Mouse (Mus musculus) cerebellum, adult 8-10 months (tissue): ENCODE measurements around the gene Odf2.

ENCODE experiments used
- DNase-seq: peaks from one replicate; pipeline ENCODE4 v3.0.0; 2022

Gene Odf2

GRCm38 (mm10) chr2:29889066-29889944, at the start of gene Odf2:
Gene Odf2 (plus strand): TSS chr2:29889221.
- peak; percentile 100 for DNase-seq

DNA sequence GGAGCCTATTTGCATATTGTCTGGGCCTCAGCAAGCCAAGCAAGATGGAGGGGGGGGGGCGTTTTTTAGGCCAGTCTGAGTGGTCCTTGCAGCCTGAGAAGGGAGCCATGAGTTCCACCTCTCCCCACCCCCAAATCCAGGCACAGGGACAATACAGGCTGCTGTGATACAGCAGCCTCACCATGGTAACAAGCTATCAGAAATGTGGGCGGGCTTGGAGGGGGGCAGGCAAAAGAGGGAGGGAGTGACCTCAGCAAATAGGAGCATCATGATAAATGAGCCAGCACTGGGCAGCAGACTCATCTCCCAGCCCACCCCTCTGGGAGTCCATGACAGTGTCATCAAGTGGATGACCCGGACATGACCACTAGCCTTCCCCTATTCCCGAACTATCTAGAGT, 49.6 kb upstream of the Odf2 start:
- no peak for DNase-seq

GRCm38 (mm10) chr2:29843231-29844105, 45.6 kb upstream of the Odf2 start:
- no peak for DNase-seq

GRCm38 (mm10) chr2:29844115-29844514, 44.9 kb upstream of the Odf2 start:
- no peak for DNase-seq

- no peak for DNase-seq
These were observed 44.4 kb upstream of the Odf2 start for GRCm38 (mm10) chr2:29844661-29845060.

DNA sequence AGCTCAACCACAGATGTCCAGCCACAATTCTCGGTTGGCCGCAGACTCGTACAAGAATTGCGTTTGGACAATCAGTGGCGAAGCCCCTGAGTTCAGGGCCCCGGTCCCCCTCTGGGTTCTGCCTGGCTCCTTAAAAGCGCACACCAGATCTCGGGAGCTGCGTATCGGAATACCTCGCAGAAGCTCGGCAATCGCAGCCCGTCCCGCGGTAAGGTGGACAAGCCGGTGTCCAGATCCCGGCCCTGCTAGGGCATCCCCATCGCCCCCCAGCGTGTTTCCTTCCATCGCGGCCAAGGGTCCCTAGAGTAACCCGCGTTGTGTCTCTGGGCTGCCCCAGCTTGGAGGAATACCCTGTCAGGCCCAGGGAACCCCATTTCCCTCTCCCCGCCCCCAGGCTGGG, 43.4 kb upstream of the Odf2 start:
- no peak for DNase-seq

GRCm38 (mm10) chr2:29846061-29846853, 42.8 kb upstream of the Odf2 start:
- peak; percentile 17 for DNase-seq

- no peak for DNase-seq
These were observed 42.1 kb upstream of the Odf2 start for GRCm38 (mm10) chr2:29846911-29847310.

DNA sequence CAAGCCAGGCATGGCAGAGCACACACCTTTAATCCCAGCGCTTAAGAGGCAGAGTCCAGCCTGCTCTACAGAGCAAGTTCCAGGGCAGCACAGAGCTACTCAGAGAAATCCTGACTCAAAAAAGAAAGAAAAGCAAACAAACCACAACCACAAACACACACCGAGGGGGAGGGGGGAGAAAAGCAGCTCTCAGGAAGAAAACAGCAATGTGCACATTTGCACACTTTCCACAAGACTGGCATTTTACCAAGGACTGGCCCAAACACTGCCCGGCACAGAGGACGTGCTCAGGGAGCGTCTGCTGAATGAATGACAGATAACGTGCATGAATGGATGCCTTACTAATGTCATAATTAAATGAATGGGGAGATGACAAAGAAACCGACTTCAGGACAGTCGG, 40.0 kb upstream of the Odf2 start:
- DNase-seq: no peak

DNA sequence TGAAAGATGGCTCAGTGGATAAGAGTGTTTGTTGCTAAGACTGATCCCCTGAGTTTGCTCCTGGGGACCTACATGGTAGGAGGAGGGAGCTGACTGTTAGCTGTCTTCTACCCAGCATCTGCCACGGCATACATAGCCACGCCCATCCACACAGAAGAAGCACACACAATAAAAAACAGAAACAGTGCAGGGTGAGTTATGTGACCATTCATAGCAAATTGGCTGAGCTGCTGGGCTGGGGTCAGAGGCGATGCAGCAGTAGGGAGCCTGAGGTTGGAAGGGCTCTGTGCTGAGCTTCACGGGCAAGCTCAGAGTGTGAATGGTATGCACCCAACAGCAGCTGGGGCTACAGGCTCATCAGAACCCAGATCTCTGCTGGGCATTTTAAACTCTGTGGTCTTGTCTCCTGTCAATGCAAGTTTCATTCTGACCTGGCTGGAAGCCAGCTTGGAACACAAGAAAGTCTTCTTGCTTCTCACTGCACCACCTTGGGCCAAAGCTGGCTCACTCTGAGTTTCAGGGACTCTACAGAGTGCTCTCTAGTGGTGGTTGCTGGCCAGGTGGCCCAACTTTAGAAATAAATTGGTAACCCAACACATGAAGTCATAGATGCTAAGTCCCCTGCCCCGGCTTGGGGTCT, 39.1 kb upstream of the Odf2 start:
- no peak for DNase-seq

DNA sequence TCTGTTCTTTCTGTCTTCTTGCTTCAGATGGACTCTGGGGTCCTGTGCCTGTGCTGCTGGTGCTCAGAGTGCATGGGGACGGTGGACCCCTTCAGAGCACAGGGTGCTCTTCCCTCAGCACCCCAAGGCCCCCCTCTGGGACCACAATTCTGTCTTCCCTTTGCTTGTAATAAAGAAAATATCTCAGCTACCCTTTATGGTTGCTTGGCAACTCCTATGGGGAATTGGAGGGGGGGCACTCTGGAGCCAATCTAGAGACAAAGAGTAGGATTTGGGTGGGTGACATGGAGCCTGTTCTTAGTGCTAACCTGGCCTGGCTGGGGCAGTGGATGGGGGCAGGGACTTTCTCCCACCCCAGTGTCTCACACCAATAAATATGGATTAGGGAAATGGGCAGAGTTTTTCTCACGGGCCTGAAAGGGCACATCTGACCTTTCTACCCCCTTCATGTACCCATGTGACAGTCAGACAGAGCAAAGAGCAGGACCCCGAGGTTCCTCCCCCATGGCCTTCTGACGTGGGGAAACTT, 36.0 kb upstream of the Odf2 start:
- DNase-seq: no peak

DNA sequence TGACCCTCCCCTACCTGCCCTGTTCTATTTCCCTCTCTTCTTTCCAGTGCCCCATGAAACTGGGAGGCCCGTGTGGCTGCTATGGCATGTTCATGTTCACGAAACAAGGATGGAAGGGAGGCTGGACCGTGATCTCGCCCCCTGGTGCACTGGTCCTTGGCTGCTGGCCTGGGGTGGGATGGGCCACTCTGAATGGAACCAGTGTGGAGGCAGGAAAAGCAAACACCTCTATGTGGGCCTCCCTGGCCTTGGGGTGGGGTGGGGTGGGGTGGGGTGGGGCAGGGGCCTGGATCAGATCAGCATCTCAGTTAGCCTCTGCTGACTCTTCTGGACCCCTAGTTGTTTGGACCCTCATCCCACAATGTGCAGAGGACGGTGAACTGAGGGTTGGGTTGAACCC, 35.3 kb upstream of the Odf2 start:
- no peak for DNase-seq

- no peak for DNase-seq
These were observed 33.3 kb upstream of the Odf2 start for GRCm38 (mm10) chr2:29855585-29856210.

GRCm38 (mm10) chr2:29856451-29857260, 32.4 kb upstream of the Odf2 start:
- DNase-seq: no peak

DNA sequence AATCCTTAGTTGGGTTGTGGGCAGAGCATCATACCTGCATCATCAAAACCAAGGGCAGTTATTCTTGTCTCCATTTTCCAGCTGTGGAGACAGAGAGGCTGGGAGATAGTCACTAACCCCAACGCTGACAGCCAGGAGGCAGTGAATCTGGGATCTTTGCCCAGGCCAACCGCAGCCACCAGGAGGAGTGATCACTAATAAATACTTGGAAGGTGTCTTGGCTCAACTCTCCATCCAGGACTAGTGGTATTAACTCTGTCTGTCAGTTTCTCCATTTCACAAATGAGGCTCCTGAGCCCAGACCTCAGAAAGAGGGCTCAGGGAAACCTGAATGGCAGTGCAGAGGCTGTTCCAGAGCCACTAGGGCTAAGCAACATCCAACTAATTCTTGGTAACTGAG, 31.7 kb upstream of the Odf2 start:
- DNase-seq: no peak

GRCm38 (mm10) chr2:29857967-29858366, 31.1 kb upstream of the Odf2 start:
- DNase-seq: no peak

- no peak for DNase-seq
These were observed 30.1 kb upstream of the Odf2 start for GRCm38 (mm10) chr2:29858748-29859473.

DNA sequence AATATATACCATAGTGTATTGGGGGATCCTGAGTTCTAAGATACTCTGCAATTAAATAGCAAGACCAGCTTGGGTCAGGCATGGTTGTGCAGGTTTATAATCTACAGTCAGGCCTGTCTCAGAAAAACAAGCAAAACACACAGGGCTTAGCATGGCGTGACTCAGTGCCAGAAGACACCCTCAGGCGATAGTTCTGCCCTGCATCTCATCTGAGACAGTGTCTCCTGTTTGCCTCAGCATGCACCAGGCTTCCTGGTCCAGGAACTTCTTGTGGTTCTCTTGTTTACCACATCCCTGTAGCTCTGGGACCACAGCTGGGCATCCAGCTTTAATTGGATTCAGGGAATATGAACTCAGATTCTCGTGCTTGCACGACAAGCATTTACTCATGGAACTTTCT, 23.9 kb upstream of the Odf2 start:
- DNase-seq: no peak

GRCm38 (mm10) chr2:29868949-29869645, 19.9 kb upstream of the Odf2 start, which contains the start of gene Cercam:
Gene Cercam (plus strand): TSS chr2:29869164.
- peak; percentile 89 for DNase-seq
